Mouse (Mus musculus) layer of hippocampus, adult 18-20 months (tissue): ENCODE measurements around the gene Fgf12. TPM values are rescaled to one million over a fixed set of nuclear protein-coding genes. Genes with fewer than 3 reads are reported as not detected.

Experiments
- DNase-seq, 2 experiments: peaks; one replicate each; pipeline ENCODE4 v3.0.0; 2022; ENCODE audit warnings: low spot score in 2 of 2
- long read RNA-seq: library from polyadenylated mRNA; stranded (forward); transcript quantifications from one replicate; pipeline ENCODE4 v2.0.0, GENCODE M21; 2021
- total RNA-seq, 2 experiments: library from RNA; stranded (reverse); gene quantifications; 2 replicates each; pipeline ENCODE4 v1.2.3; 2021

Fgf12 gene
- total RNA-seq = 100 to 1,000 TPM; 140 to 146 TPM
- long read RNA-seq, full-length matches to known transcripts = 4 of 29 reads
- long read RNA-seq, partial matches to known transcripts = 12 of 29 reads
- long read RNA-seq, other reads (novel, unspliced or antisense) = 13 of 29 reads

- DNase-seq = peak in 1 of 2 experiments; percentile 8
Measured at GRCm38 (mm10) chr16:28752638-28753118, at the start of gene Fgf12. Gene Fgf12, minus strand, starts transcription at chr16:28753068.

GRCm38 (mm10) chr16:28793115-28793514, 40.2 kb upstream of the Fgf12 start:
- peak in 1 of 2 experiments; percentile 49 for DNase-seq

- no peak for DNase-seq
Measured at GRCm38 (mm10) chr16:28770276-28770675, 17.4 kb upstream of the Fgf12 start.

GRCm38 (mm10) chr16:28761417-28761976, 8.6 kb upstream of the Fgf12 start:
- DNase-seq = no peak

GRCm38 (mm10) chr16:28753124-28753917, 453 bp upstream of the Fgf12 start:
- DNase-seq = peak; percentile 81 to 91

- DNase-seq = no peak
Measured at GRCm38 (mm10) chr16:28734461-28734860, 18.4 kb downstream of the Fgf12 start.

- DNase-seq = no peak
Measured at GRCm38 (mm10) chr16:28726792-28727191, 26.1 kb downstream of the Fgf12 start.

GRCm38 (mm10) chr16:28706623-28707022, 46.2 kb downstream of the Fgf12 start:
- no peak for DNase-seq

GRCm38 (mm10) chr16:28700346-28700745, 52.5 kb downstream of the Fgf12 start:
- DNase-seq = no peak

GRCm38 (mm10) chr16:28696851-28697250, 56.0 kb downstream of the Fgf12 start:
- DNase-seq = peak in 1 of 2 experiments; percentile 21

- DNase-seq = peak; percentile 14 to 30
Measured at GRCm38 (mm10) chr16:28694113-28694899, 58.6 kb downstream of the Fgf12 start.

- no peak for DNase-seq
Measured at GRCm38 (mm10) chr16:28688861-28689385, 63.9 kb downstream of the Fgf12 start.

- DNase-seq = peak; percentile 29 to 52
Measured at GRCm38 (mm10) chr16:28681625-28682024, 71.2 kb downstream of the Fgf12 start.

- no peak for DNase-seq
Measured at GRCm38 (mm10) chr16:28668815-28669347, 84.0 kb downstream of the Fgf12 start.

- DNase-seq = no peak
Measured at GRCm38 (mm10) chr16:28652640-28653039, 100.2 kb downstream of the Fgf12 start.

GRCm38 (mm10) chr16:28650589-28650988, 102.3 kb downstream of the Fgf12 start:
- DNase-seq = no peak

- DNase-seq = no peak
Measured at GRCm38 (mm10) chr16:28645030-28645429, 107.8 kb downstream of the Fgf12 start.

GRCm38 (mm10) chr16:28631721-28632120, 121.1 kb downstream of the Fgf12 start:
- no peak for DNase-seq

- DNase-seq = no peak
Measured at GRCm38 (mm10) chr16:28630771-28631484, 121.9 kb downstream of the Fgf12 start.

- DNase-seq = no peak
Measured at GRCm38 (mm10) chr16:28626259-28626658, 126.6 kb downstream of the Fgf12 start.
